Mouse (Mus musculus) embryo, embryonic 9.5 days (tissue): Measurements from ENCODE around the gene Npas3.

Source experiments
- DNase-seq: peaks from one replicate; pipeline ENCODE4 v3.0.0-alpha.2; 2017; ENCODE audit errors: extremely low spot score

Npas3 gene

GRCm38 (mm10) chr12:53695324-53695723, 446.8 kb downstream of the Npas3 start:
- DNase-seq = no peak

- no peak for DNase-seq
Measured at GRCm38 (mm10) chr12:53697645-53698044, 449.2 kb downstream of the Npas3 start.

- no peak for DNase-seq
Measured at GRCm38 (mm10) chr12:53698483-53699227, 450.2 kb downstream of the Npas3 start.

DNA sequence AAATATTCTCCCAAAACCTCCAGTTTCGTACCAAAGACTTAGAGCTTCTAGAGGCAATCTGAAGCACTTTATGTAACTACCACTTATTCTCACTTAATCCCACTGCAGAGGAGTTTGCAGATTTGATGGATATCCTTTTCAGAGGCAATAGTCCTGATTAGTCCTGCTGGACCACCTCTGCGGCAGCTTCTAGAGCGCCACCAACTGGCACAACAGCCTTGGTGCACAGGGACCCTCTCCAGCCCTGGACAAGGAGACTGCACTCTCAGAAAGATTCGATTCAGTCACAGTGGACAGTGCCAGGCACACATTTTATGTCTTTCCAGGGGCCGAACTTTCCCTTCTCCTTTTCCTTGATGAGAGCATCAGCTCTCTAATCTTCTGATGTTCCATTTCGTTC, 471.4 kb downstream of the Npas3 start:
- DNase-seq = peak; percentile 42

DNA sequence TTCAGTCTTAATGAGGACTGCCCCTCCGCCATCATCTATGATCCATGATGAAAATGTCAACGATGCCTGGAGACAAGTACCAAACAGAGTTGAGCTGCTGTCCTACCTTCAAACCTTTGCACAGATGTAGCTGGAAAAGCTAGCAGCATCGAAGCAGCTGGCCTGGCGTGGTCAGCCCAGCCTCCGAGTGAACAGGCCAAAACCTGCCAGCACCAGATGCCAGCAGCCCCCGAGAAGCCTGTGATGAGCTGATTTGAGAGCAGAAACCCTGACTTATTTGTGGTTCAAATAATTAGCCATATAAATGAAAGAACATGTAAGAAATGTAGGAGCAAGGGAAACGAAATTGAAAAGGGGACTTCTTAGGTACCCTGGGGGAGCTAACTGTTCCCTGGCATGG, 473.7 kb downstream of the Npas3 start:
- DNase-seq = no peak

DNA sequence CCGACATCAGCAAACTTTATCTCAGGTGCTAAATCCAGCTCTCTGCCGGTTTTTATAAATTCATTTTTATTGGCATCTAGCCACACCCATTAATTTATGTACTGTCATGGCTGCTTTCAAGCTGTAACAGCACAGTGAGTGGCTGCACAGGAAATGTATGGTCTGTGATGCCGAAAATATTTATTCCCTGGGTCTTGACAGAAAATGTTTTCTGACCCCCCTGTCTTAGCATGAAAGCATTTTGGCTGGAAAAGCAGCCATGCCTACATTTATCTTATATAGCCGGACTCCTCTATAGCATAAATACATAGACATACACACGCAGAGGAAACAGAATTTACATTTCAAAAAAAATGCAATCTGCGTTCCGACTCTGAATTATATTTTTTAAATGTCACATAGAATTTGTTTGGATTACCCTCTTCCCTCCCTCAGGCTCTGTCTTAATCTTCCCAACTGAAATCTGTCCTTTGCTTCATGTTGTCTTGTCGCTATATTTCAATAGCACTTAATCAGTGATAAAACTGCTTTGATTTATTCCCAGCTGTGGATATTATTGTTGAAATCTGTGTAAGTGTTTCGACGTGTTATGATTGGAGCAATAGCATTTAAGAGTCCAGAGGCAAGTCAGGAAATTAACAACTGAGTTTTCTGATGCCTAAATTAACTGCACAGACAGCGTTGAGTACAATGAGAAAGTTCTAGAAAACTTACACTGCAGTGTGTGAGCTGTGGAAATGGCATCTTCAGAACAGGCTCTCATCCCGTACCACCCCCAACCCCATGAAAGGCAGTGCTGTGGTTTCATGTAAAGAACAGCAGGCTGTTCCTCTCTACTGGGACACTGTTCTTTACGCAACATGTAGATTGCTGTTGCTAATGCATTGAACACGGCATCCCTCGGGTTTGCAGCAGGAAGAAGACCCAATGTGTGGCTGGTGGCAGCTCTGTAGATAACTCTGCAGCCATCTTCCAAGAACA, 474.5 kb downstream of the Npas3 start:
- DNase-seq = no peak

DNA sequence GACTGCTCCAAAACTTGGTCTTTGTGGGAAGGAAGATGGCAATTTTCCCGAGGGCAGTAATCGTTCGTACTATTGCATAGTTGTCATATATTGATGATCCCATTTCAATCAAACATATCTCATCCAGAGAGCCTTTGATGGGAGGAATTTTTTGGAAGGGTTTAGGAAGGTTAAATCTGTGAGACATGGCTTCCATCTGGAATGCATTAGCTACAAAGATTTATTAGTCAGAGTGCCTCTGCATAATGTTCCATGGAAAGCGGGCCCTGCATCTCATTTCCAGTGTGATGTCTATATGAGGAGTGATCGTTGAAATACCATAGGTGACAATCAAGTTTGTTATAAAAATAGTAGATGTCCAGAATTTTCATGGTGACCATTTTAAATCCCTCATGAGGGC, 480.8 kb downstream of the Npas3 start:
- no peak for DNase-seq

DNA sequence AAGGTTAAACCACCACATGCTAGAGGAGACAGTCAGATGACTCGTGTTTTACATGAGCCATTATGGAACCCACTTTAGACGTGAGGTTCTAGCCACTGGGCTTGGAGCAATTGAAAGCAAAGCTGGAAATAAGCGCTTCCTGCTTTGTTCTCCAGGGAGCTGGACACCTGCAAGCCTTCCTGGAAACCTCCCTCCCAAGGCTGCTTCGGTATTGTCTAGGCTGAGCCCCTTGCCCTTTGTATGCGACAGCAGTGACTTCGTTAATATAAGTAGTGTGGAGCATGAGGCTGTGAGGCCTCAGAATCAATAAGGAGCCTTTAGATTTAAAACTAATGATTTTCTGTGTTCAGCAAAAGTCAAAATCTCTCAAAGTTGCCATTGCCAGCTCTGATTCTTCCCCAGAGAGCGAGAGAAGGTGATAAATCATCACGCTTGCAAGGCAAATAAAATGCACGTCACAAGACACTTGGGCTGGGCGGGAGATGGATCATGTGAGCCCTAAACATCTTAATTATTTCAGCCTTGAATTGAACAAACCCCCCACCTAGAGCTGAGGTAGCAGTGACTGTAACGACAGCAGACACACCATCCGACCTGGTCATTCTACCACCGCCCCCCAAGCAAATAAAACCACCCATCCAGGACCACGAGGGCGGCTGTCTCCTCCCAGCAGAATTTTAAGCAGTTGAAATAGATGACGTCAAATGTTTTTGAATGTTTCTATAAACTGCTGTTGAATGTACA, 490.2 kb downstream of the Npas3 start:
- no peak for DNase-seq

- DNase-seq = no peak
Measured at GRCm38 (mm10) chr12:53746653-53747052, 498.2 kb downstream of the Npas3 start.

- no peak for DNase-seq
Measured at GRCm38 (mm10) chr12:53749375-53749774, 500.9 kb downstream of the Npas3 start.

DNA sequence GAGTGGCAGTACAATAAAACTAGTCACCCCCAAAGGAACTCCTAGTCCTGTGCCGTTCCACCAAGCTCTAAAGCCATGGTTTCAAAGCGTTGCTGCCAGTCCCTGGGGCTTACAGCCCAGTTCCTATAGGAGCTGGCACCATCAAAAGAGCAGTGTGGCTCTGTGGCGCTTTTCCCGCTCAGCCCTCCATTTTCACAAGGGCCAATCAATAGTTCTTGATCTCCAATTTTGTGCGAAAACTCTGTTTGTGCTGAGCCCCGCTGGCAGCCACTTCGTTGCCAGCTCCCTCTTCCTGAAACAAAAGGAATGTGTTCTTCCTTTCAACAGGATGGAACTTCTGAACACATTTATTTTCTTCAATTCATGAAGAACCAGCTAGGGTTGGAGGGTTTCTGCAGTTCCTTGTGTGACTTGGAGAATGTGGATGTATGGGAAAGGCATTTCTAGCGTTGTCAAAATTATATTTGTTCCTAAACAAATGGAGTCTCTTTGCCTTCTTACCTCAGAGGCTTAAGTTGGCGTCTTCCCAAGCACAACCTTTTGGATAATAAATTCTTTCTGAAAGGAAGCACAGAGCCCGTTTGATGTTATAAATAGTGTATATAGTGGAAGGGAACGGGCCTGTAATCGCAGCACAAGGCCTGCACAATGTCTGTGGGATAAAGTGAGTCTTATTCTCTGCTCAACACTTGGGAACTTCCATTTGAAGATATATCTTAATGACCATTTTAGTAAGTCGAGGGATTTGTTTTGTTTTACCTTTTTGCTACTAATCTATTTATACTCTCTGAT, 504.0 kb downstream of the Npas3 start:
- DNase-seq = no peak

- DNase-seq = no peak
Measured at GRCm38 (mm10) chr12:53753368-53753937, 505.0 kb downstream of the Npas3 start.

DNA sequence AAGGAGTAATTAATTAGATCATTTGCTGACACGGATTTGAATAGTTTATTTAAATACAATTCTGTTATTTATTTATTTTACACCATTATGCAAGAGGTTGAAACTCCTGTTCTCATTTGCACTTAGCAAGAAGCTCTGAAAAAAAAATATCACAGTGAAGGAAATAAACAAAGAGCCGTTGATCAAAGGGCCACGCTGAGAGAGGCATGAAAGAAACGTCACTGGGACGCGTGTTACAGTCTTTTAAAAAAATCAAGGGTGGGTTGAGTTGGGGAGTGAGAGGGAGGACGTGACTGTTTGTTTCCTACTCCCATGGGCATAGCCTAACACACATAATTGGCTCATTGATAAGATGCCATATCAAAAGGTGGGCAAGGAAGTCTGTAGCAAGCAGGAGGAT, 505.8 kb downstream of the Npas3 start:
- DNase-seq = no peak

DNA sequence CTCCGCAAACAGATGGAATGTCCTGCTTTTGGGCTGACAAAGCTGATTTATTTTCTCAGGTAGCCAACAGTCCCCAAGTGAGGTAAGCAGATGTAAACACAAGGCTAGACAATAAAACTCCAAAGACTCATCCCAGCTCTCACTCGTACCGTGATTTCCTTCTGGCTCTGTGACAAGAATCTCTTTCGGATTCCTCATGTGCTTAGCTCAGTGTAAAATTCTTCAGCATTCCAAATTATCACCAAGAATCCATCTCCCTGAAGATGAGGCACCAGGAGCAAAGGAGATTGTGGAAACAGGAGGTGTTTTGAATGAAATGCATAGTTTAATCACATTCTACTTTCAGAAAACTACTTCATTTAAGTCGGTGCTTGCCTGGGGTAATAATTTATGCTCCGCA, 509.2 kb downstream of the Npas3 start:
- DNase-seq = no peak

GRCm38 (mm10) chr12:53758356-53758755, 509.9 kb downstream of the Npas3 start:
- DNase-seq = no peak

DNA sequence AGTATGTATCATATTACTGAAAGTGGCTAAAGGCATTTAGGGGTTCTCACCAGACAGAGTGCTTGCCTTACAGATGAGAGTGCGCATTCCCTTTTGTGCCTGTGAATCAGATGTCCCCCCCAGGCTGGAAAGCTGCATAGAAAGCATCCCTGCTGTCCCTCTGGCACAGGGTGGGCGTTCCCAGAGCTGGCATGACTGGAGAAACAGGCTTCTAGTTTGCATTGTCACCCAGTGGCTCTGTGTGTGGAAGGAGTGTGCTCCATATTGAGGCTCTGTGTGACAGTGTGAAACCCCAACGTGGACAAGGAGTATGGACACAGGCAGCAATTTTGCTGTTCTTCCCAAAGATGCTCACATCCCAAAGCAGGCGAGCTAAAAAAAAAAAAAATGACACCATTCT, 515.7 kb downstream of the Npas3 start:
- DNase-seq = no peak

DNA sequence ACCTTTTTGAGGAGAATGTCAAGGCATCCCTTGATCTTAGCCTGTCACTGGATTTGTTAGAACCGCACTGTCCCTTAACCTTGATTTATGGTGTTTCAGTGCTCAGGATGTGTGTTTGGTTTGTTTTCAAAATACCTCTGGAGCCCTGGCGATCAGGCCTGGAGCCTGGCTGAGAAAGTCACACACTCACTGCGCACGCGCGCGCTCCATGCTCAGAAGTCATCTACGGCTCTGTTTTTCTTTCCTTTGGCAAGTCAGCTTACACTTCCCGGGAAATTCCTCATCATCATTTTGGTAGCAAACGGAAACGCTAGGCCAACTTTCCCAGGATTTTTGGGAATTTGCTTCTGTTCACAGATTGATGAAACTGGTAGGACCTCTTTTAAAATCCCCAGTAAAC, 519.9 kb downstream of the Npas3 start:
- peak; percentile 34 for DNase-seq

DNA sequence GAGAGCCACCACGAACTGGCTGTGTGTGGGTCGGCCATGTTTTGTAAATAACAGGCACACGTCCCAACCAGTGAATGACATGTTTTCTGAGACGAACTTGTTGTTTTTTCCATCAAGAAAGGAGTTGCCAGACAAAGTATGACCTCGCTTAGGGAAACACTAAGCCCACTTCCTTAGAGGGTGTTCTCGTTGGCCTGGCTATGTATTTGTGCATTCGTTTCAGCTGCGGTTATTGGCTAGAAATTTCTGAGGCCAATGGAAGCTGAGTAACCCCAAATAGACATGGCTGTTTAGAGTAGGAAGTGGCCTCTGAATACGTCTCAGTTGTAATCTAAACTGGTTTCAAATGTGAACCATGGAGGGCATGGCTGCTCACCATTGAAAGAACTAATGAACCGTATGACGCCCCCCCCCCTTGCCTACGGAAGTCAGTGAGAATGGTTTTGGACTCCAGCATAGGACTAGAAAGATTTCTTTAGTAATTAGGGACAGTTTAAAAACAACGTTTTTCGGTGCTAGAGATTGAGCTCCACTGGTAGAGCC, 523.0 kb downstream of the Npas3 start:
- no peak for DNase-seq

- DNase-seq = no peak
Measured at GRCm38 (mm10) chr12:53781850-53782552, 533.5 kb downstream of the Npas3 start.

DNA sequence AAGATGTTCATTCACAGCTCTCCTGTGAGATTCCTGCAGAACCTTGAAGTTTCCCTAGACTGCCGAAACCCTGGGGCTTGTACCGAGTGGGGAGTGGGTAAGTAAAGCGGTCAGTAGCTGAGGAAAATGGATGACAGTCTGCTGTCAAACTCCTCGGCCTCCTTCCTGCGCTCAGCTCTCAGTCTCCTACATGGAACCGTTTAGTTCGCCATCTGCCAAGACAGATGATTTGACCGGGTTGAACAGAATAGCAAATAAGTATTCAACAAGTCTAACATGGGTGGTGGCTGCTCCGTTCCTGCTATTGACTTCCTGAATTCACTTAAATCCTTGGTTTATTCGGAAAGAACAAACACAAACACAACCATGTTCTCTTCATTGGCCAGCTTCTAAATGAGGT, 541.0 kb downstream of the Npas3 start:
- DNase-seq = no peak
